Mouse (Mus musculus) induced T-regulatory cell, adult 2 months (primary cell): ENCODE results near the gene Xrcc5.

Experiments
- DNase-seq: peaks from one replicate; pipeline ENCODE4 v3.0.0-alpha.2; 2012; ENCODE audit warnings: low read depth

Xrcc5 gene

GRCm38 (mm10) chr1:72316409-72316808, 9.2 kb downstream of the Xrcc5 start:
- DNase-seq: no peak

- DNase-seq: no peak
Measured at GRCm38 (mm10) chr1:72316901-72317300, 9.7 kb downstream of the Xrcc5 start.

- no peak for DNase-seq
Measured at GRCm38 (mm10) chr1:72320759-72321158, 13.5 kb downstream of the Xrcc5 start.

- no peak for DNase-seq
Measured at GRCm38 (mm10) chr1:72323248-72323647, 16.0 kb downstream of the Xrcc5 start.

GRCm38 (mm10) chr1:72326162-72326821, 19.1 kb downstream of the Xrcc5 start:
- no peak for DNase-seq

- no peak for DNase-seq
Measured at GRCm38 (mm10) chr1:72334807-72335206, 27.6 kb downstream of the Xrcc5 start.

GRCm38 (mm10) chr1:72336780-72337179, 29.6 kb downstream of the Xrcc5 start:
- DNase-seq: no peak

- no peak for DNase-seq
Measured at GRCm38 (mm10) chr1:72338341-72338740, 31.1 kb downstream of the Xrcc5 start.

- no peak for DNase-seq
Measured at GRCm38 (mm10) chr1:72347873-72348272, 40.7 kb downstream of the Xrcc5 start.

- DNase-seq: no peak
Measured at GRCm38 (mm10) chr1:72354856-72355255, 47.6 kb downstream of the Xrcc5 start.

GRCm38 (mm10) chr1:72358216-72358615, 51.0 kb downstream of the Xrcc5 start:
- DNase-seq: no peak

- DNase-seq: no peak
Measured at GRCm38 (mm10) chr1:72359462-72359861, 52.2 kb downstream of the Xrcc5 start.

GRCm38 (mm10) chr1:72360809-72361208, 53.6 kb downstream of the Xrcc5 start:
- DNase-seq: no peak

GRCm38 (mm10) chr1:72364661-72365060, 57.4 kb downstream of the Xrcc5 start:
- no peak for DNase-seq

- DNase-seq: no peak
Measured at GRCm38 (mm10) chr1:72372512-72372911, 65.3 kb downstream of the Xrcc5 start.

- no peak for DNase-seq
Measured at GRCm38 (mm10) chr1:72372913-72373312, 65.7 kb downstream of the Xrcc5 start.

- DNase-seq: no peak
Measured at GRCm38 (mm10) chr1:72373648-72374047, 66.4 kb downstream of the Xrcc5 start.

- no peak for DNase-seq
Measured at GRCm38 (mm10) chr1:72374049-72374448, 66.8 kb downstream of the Xrcc5 start.

GRCm38 (mm10) chr1:72378151-72378550, 70.9 kb downstream of the Xrcc5 start:
- DNase-seq: no peak

GRCm38 (mm10) chr1:72379752-72380353, 72.6 kb downstream of the Xrcc5 start:
- no peak for DNase-seq

GRCm38 (mm10) chr1:72380544-72380943, 73.3 kb downstream of the Xrcc5 start:
- DNase-seq: no peak

GRCm38 (mm10) chr1:72383056-72383455, 75.8 kb downstream of the Xrcc5 start:
- DNase-seq: no peak

- DNase-seq: no peak
Measured at GRCm38 (mm10) chr1:72383651-72384050, 76.4 kb downstream of the Xrcc5 start.

GRCm38 (mm10) chr1:72390420-72390819, 83.2 kb downstream of the Xrcc5 start:
- no peak for DNase-seq
